Mouse (Mus musculus) urinary bladder, adult 2 months (tissue): Measurements from ENCODE around the gene Tmem80. TPM values are rescaled to one million over a fixed set of nuclear protein-coding genes. Genes with fewer than 3 reads are reported as not detected.
A peak's percentile ranks its signal among the peaks of the same experiment; 100 is the strongest.

Experiments
- DNase-seq: peaks from one replicate; pipeline ENCODE4 v3.0.0; 2022; ENCODE audit warnings: low spot score
- polyA plus RNA-seq: library from polyadenylated mRNA; depleted of rRNA; stranded (reverse); fragments of >200 nt; gene quantifications from 2 replicates; pipeline ENCODE4 v1.2.3, GENCODE M21; 2012; rRNA removed

Gene Tmem80
- polyA plus RNA-seq, result 34.1 and 42.5 TPM in 2 replicates

- peak; percentile 98 for DNase-seq
Measured at GRCm38 (mm10) chr7:141327469-141328372, at the start of gene Tmem80, which contains the start of gene Deaf1. Gene Tmem80 (plus strand): TSS chr7:141327739. Gene Deaf1 (minus strand): TSS chr7:141327690.

- no peak for DNase-seq
Measured at GRCm38 (mm10) chr7:141278766-141279590, 48.6 kb upstream of the Tmem80 start, which contains the start of gene Sct. Gene Sct (minus strand): TSS chr7:141279133.

GRCm38 (mm10) chr7:141281442-141281841, 46.1 kb upstream of the Tmem80 start:
- DNase-seq, result no peak

- DNase-seq, result no peak
Measured at GRCm38 (mm10) chr7:141282756-141283155, 44.8 kb upstream of the Tmem80 start.

GRCm38 (mm10) chr7:141288042-141288441, 39.5 kb upstream of the Tmem80 start:
- DNase-seq, result no peak

GRCm38 (mm10) chr7:141291921-141292582, 35.5 kb upstream of the Tmem80 start, which contains the start of gene Drd4:
Gene Drd4 (plus strand): TSS chr7:141292006.
- no peak for DNase-seq

GRCm38 (mm10) chr7:141292583-141293388, 34.8 kb upstream of the Tmem80 start:
- DNase-seq, result no peak

- peak; percentile 26 for DNase-seq
Measured at GRCm38 (mm10) chr7:141293852-141294471, 33.6 kb upstream of the Tmem80 start.

GRCm38 (mm10) chr7:141294479-141294878, 33.1 kb upstream of the Tmem80 start:
- DNase-seq, result peak; percentile 16

- no peak for DNase-seq
Measured at GRCm38 (mm10) chr7:141297926-141298650, 29.5 kb upstream of the Tmem80 start.

- no peak for DNase-seq
Measured at GRCm38 (mm10) chr7:141299175-141299574, 28.4 kb upstream of the Tmem80 start.

GRCm38 (mm10) chr7:141301386-141301785, 26.2 kb upstream of the Tmem80 start:
- no peak for DNase-seq

GRCm38 (mm10) chr7:141302702-141303268, 24.8 kb upstream of the Tmem80 start:
- DNase-seq, result peak; percentile 19

GRCm38 (mm10) chr7:141304537-141304936, 23.0 kb upstream of the Tmem80 start:
- no peak for DNase-seq

GRCm38 (mm10) chr7:141314416-141314815, 13.1 kb upstream of the Tmem80 start:
- no peak for DNase-seq

- DNase-seq, result no peak
Measured at GRCm38 (mm10) chr7:141315076-141315475, 12.5 kb upstream of the Tmem80 start.

- DNase-seq, result no peak
Measured at GRCm38 (mm10) chr7:141315974-141316373, 11.6 kb upstream of the Tmem80 start.

GRCm38 (mm10) chr7:141317619-141318132, 9.9 kb upstream of the Tmem80 start:
- DNase-seq, result no peak

- no peak for DNase-seq
Measured at GRCm38 (mm10) chr7:141319446-141319845, 8.1 kb upstream of the Tmem80 start.
